Mouse (Mus musculus): ENCODE results near the gene Lipe.

DNA sequence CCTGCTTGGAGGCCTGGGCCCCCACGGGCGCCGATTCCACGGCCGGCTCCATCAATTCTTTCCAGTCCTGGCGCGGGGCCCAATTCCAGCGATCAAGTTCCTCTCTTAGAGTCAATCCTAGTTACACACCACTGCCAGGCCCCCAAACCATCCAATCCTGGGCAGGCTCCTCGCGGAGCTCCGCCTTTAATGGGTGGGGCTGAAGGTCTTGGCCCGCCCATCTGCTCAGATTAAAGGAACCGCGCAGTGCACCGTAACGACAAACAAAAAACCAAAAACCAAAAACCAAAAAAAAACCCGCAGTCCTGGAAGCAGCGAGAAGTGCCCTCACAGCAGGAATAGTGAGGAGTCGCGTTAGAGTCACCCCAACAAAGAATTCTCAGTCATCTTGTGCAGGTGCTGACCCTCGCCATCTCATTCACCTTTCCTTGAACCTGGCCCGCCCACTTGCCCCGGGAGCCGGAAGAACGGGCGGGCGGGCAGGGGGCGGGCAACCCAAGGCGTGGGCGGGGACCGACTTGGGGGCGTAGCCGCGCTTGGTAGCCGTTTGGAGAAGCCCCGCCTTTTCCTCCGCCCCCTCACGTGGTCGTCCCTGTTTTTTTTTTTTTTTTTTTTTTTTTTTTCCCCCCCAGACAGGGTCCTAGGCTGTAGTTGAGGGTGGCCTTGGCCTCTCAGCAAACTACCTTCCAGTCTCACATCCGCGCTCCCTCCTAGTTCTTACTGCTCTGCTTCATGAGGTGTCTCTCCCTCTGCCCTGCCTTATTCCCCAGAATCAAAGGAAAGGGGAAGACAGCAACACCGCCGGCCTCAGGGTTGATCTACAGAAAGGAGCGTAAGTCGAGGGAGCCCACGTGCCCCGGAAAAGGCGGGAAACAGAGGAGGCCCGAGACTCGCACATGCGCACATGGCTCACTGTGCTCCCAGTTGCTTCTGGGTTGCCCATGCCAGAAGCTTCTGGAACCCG is 2.7 kb downstream of the Lipe start:
- TF ChIP-seq GATA1 (IDR thresholded peaks at IDR 0.05; ENCODE audit: low read length) (no peak), TAL1 (IDR thresholded peaks at IDR 0.05; ENCODE audit: low read length) (no peak)
